Mouse (Mus musculus) cerebellum, postnatal 10 days (tissue): ENCODE data around the gene Kcnd1.

ENCODE experiments used
- DNase-seq, 2 experiments: peaks; one replicate each; pipeline ENCODE4 v3.0.0; 2021; ENCODE audit warnings: mixed read lengths in 2 of 2

The Kcnd1 gene

GRCm38 (mm10) chrX:7859191-7859753 is 37.2 kb downstream of the Kcnd1 start:
- no peak for DNase-seq

GRCm38 (mm10) chrX:7863181-7863580 is 41.1 kb downstream of the Kcnd1 start:
- no peak for DNase-seq

- DNase-seq, result no peak
Observed at GRCm38 (mm10) chrX:7864551-7864950, 42.5 kb downstream of the Kcnd1 start.

GRCm38 (mm10) chrX:7865343-7865742 is 43.3 kb downstream of the Kcnd1 start:
- DNase-seq, result no peak

GRCm38 (mm10) chrX:7865786-7866185 is 43.7 kb downstream of the Kcnd1 start:
- DNase-seq, result no peak

GRCm38 (mm10) chrX:7867141-7867540 is 45.1 kb downstream of the Kcnd1 start:
- DNase-seq, result no peak

GRCm38 (mm10) chrX:7868506-7868905 is 46.4 kb downstream of the Kcnd1 start:
- DNase-seq, result no peak

GRCm38 (mm10) chrX:7869826-7870225 is 47.7 kb downstream of the Kcnd1 start:
- DNase-seq, result no peak

- DNase-seq, result peak; percentile 90 to 93
Observed at GRCm38 (mm10) chrX:7878007-7878419, 55.9 kb downstream of the Kcnd1 start, which contains the start of gene Pim2. Pim2 (plus strand) TSS chrX:7878262.

- DNase-seq, result peak; percentile 54 to 57
Observed at GRCm38 (mm10) chrX:7878495-7878894, 56.4 kb downstream of the Kcnd1 start.

GRCm38 (mm10) chrX:7879819-7880218 is 57.7 kb downstream of the Kcnd1 start:
- peak; percentile 85 to 86 for DNase-seq

GRCm38 (mm10) chrX:7883841-7884567 is 61.9 kb downstream of the Kcnd1 start, which contains the start of gene Slc35a2:
Slc35a2 (plus strand) TSS chrX:7884028.
- peak; percentile 88 to 92 for DNase-seq
